Mouse (Mus musculus): ENCODE data around the gene Galnt5.

- no peak for TF ChIP-seq CTCF (IDR thresholded peaks at IDR 0.05; ENCODE audit: borderline replicate concordance, insufficient read depth, low read length)
- no peak for TF ChIP-seq POLR2A (IDR thresholded peaks at IDR 0.05; ENCODE audit: low read depth, low read length)
Measured at GRCm38 (mm10) chr2:58094818-58095217, 97.1 kb downstream of the Galnt5 start.

Data from embryonic fibroblast, embryonic 13.5 days (primary cell).